Mouse (Mus musculus) lung, postnatal 0 days (tissue): ENCODE data around the gene 2300002M23Rik. TPM values are rescaled to one million over a fixed set of nuclear protein-coding genes. Genes with fewer than 3 reads are reported as not detected.

Experiments
- ATAC-seq: fragments of 200-750 bp; cut with Nextera tagmentation; 2 replicates; pipeline ENCODE4 v1.8.0; 2017; ENCODE audit warnings: moderate library complexity
- DNase-seq: peaks from one replicate; pipeline ENCODE4 v3.0.0-alpha.2; 2016; ENCODE audit warnings: low spot score
- H3K27ac ChIP-seq: fragments of 300-500 bp; sonication (generic); 2 replicates; pipeline ENCODE4 v1.5.1; 2014; ENCODE audit warnings: antibody characterized with exemption, mild to moderate bottlenecking, low read length, mixed read lengths
- H3K27me3 ChIP-seq: fragments of 300-500 bp; sonication (generic); replicated peaks from 2 replicates; pipeline ENCODE4 v1.6.1; 2014; ENCODE audit warnings: low read length, mixed read lengths; ENCODE audit not compliant: insufficient read depth
- H3K36me3 ChIP-seq: fragments of 300-500 bp; sonication (generic); 2 replicates; pipeline ENCODE4 v1.6.1; 2014; ENCODE audit warnings: low read length, mixed read lengths; ENCODE audit not compliant: insufficient read depth
- H3K4me1 ChIP-seq: fragments of 300-500 bp; sonication (generic); 2 replicates; pipeline ENCODE4 v1.6.1; 2014; ENCODE audit warnings: antibody characterized with exemption, low read depth, low read length, mixed read lengths; ENCODE audit not compliant: insufficient read depth
- H3K4me2 ChIP-seq: fragments of 300-500 bp; sonication (generic); replicated peaks from 2 replicates; pipeline ENCODE4 v1.6.1; 2014; ENCODE audit warnings: low read depth, mild to moderate bottlenecking, low read length, moderate library complexity, mixed read lengths
- H3K4me3 ChIP-seq: fragments of 300-500 bp; sonication (generic); 2 replicates; pipeline ENCODE4 v1.5.1; 2014; ENCODE audit warnings: low read depth, low read length
- H3K9ac ChIP-seq: fragments of 300-500 bp; sonication (generic); replicated peaks from 2 replicates; pipeline ENCODE4 v1.6.1; 2014; ENCODE audit warnings: low read depth, mild to moderate bottlenecking
- H3K9me3 ChIP-seq: fragments of 300-500 bp; sonication (generic); 2 replicates; pipeline ENCODE4 v1.6.1; 2016; ENCODE audit warnings: low read length, mixed read lengths
- CTCF ChIP-seq: IDR thresholded peaks from 2 replicates; pipeline ENCODE4 v1.5.1; 2016; ENCODE audit warnings: antibody characterized with exemption, mild to moderate bottlenecking
- EP300 ChIP-seq: IDR thresholded peaks from 2 replicates; pipeline ENCODE4 v1.6.1; 2016; ENCODE audit warnings: antibody characterized with exemption, mild to moderate bottlenecking, control low read depth
- WGBS: fragments of 180-500 bp; shearing (Covaris S2); extraction: QIAGEN DNeasy Blood & Tissue Kit; methylation state at CpG from one replicate; pipeline ENCODE4 v1.1.7; 2014; 5-methylcytosine and 5-hydroxymethylcytosine counted together
- polyA plus RNA-seq: library from polyadenylated mRNA; unstranded; fragments of >200 nt; fragmentation: Nextera tagmentation; extraction: Ambion mirVana; gene quantifications from 2 replicates; pipeline ENCODE4 v1.2.1, GENCODE M21; 2015

2300002M23Rik gene
- polyA plus RNA-seq, 1 experiment from 2014 or later, result not detected

- no peak overlapping the region for H3K27ac ChIP-seq
- WGBS, result 49% methylated on average over 9 of the region's 9 CpGs
- DNase-seq (peak; percentile 43), ATAC-seq (peak; percentile 81)
- no peak overlapping the region for H3K4me3 ChIP-seq
- H3K36me3 ChIP-seq, result no peaks in the 10 kb centered on the region
- no peaks in the 10 kb centered on the region for H3K4me1 ChIP-seq
- TF ChIP-seq EP300 (no peak), CTCF (no peak)
- H3K27me3 ChIP-seq, result no peaks in the 10 kb centered on the region
- no peak overlapping the region for H3K4me2 ChIP-seq
- H3K9ac ChIP-seq, result no peak overlapping the region
- no peaks in the 10 kb centered on the region for H3K9me3 ChIP-seq
Observed at GRCm38 (mm10) chr17:35557351-35557750, 9.9 kb upstream of the 2300002M23Rik start.

GRCm38 (mm10) chr17:35558216-35558615 lies 9.0 kb upstream of the 2300002M23Rik start:
- ATAC-seq (no peak), DNase-seq (no peak)
- no peak overlapping the region for H3K27ac ChIP-seq
- no peaks in the 10 kb centered on the region for H3K36me3 ChIP-seq
- TF ChIP-seq EP300 (no peak), CTCF (no peak)
- H3K9ac ChIP-seq, result no peak overlapping the region
- H3K9me3 ChIP-seq, result no peaks in the 10 kb centered on the region
- no peak overlapping the region for H3K4me3 ChIP-seq
- WGBS, result 50% methylated on average over 8 of the region's 8 CpGs
- no peaks in the 10 kb centered on the region for H3K27me3 ChIP-seq
- no peak overlapping the region for H3K4me2 ChIP-seq
- no peaks in the 10 kb centered on the region for H3K4me1 ChIP-seq

GRCm38 (mm10) chr17:35567767-35568166 lies 517 bp downstream of the 2300002M23Rik start:
- 36% methylated on average over 9 of the region's 9 CpGs for WGBS
- H3K27ac ChIP-seq, result no peak overlapping the region
- no peak overlapping the region for H3K9ac ChIP-seq
- H3K4me2 ChIP-seq, result no peak overlapping the region
- TF ChIP-seq CTCF (no peak), EP300 (no peak)
- H3K27me3 ChIP-seq, result peaks cover 13% of the 10 kb centered on the region; the same call in 1 of the 2 replicates
- DNase-seq (no peak), ATAC-seq (no peak)
- no peaks in the 10 kb centered on the region for H3K4me1 ChIP-seq
- H3K4me3 ChIP-seq, result no peak overlapping the region
- no peaks in the 10 kb centered on the region for H3K9me3 ChIP-seq
- no peaks in the 10 kb centered on the region for H3K36me3 ChIP-seq

- Histone ChIP-seq H3K9ac (no peak overlapping the region), H3K9me3 (no peaks in the 10 kb centered on the region), H3K27ac (no peak overlapping the region), H3K4me3 (no peak overlapping the region), H3K4me2 (peak overlapping the region; percentile 30), H3K4me1 (no peaks in the 10 kb centered on the region), H3K36me3 (no peaks in the 10 kb centered on the region), H3K27me3 (peaks cover 13% of the 10 kb centered on the region; the same call in 1 of the 2 replicates)
- WGBS, result 5% methylated on average over 27 of the region's 28 CpGs
- no peak for TF ChIP-seq CTCF
- TF ChIP-seq EP300, result no peak
- DNase-seq (no peak), ATAC-seq (0 out of 2 replicates have a peak, but pooled peaks have one; percentile 12)
Observed at GRCm38 (mm10) chr17:35569091-35569944, 2.1 kb downstream of the 2300002M23Rik start.

GRCm38 (mm10) chr17:35570836-35571235 lies 3.6 kb downstream of the 2300002M23Rik start:
- no peak overlapping the region for H3K4me3 ChIP-seq
- WGBS, result 72% methylated on average over 14 of the region's 14 CpGs
- no peak for TF ChIP-seq CTCF
- TF ChIP-seq EP300, result no peak

GRCm38 (mm10) chr17:35571477-35571876 lies 4.2 kb downstream of the 2300002M23Rik start:
- no peak for DNase-seq
- Histone ChIP-seq H3K36me3 (no peaks in the 10 kb centered on the region), H3K9me3 (no peaks in the 10 kb centered on the region), H3K4me1 (no peaks in the 10 kb centered on the region), H3K9ac (no peak overlapping the region), H3K4me2 (no peak overlapping the region), H3K4me3 (no peak overlapping the region), H3K27ac (no peak overlapping the region), H3K27me3 (peaks cover 17% of the 10 kb centered on the region; the same call in 1 of the 2 replicates)
- 89% methylated on average over 7 of the region's 7 CpGs for WGBS
- TF ChIP-seq CTCF (no peak), EP300 (no peak)
- no peak for ATAC-seq

More at GRCm38 (mm10) chr17:35570836-35571235, 3.6 kb downstream of the 2300002M23Rik start:
- H3K9me3 ChIP-seq, result no peaks in the 10 kb centered on the region
- ATAC-seq (no peak), DNase-seq (no peak)
- H3K36me3 ChIP-seq, result no peaks in the 10 kb centered on the region
- H3K4me2 ChIP-seq, result no peak overlapping the region
- H3K27ac ChIP-seq, result no peak overlapping the region
- no peak overlapping the region for H3K9ac ChIP-seq
- H3K4me1 ChIP-seq, result no peaks in the 10 kb centered on the region
- peaks cover 15% of the 10 kb centered on the region; the same call in 1 of the 2 replicates for H3K27me3 ChIP-seq
